Mouse (Mus musculus): ENCODE results near the gene Apip. TPM values are rescaled to one million over a fixed set of nuclear protein-coding genes. Genes with fewer than 3 reads are reported as not detected.

Gene Apip
- total RNA-seq (2023): 10 to 100 TPM; 13.5 to 18.9 TPM

GRCm38 (mm10) chr2:103073219-103073982, at the start of gene Apip, which contains the start of gene Pdhx:
Gene Apip, plus strand, starts transcription at chr2:103073675.
Gene Pdhx, minus strand, starts transcription at chr2:103073513.

Other genes with a start within 250 kb of the Apip start
- gene Cd44, start 172.0 kb upstream of the Apip start, total RNA-seq (2023): 100 to 1,000 TPM; 533 to 552 TPM
- gene Pdhx, start 162 bp upstream of the Apip start, total RNA-seq (2023): 10 to 100 TPM in 1 of 2 experiments, 1 to 10 TPM in 1; 9.3 to 15.4 TPM
- gene Ehf, start 229.6 kb downstream of the Apip start, total RNA-seq (2023): under 1 TPM in 1 of 2 experiments, not detected in 1; 0.55 TPM

Data from neutrophil, adult 59 days (primary cell).